ENCODE assay signal across 8 mouse cellular contexts in the genomic region with DNA sequence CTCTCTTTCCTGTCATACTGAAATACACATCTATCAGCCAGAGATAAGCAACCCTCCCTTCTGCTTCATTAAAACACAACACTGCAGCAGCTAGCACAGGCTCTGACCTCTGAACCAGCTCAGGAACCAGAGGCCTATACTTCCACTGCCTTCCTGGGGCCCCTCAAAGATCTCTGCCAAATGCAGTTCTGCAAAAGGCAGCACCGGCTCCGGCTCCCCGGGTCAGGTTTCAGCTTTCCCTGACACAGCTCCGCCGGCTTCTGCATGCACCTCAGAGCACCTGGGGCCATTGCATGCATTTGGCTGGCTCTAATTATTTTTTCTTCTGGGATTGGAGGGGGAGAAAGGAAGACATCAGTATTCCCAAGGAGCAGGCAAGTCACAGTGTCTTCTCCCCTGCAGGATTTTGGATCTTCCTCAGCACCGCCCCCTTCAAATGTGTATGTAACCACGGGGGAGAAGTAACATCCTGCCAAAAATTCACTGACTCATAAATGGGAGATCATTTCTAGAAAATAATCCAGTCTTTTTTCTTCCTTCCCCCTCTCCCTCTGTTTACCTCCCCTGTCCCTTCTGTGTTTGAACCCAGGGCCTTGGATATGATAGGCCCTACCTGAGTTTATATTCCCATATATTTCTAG.
DNase-seq lines count a peak whose midpoint lies in the region; ATAC-seq and TF ChIP-seq lines count a peak whose summit lies in the region.

No protein-coding gene starts in this region.

- H3K27ac ChIP-seq in left cerebral cortex, adult 2 months = no peak overlapping the region
- peak overlapping the region; percentile 42 for H3K27ac ChIP-seq in hindbrain, embryonic 15.5 days (replicated peaks)

- WGBS in hindbrain, embryonic 15.5 days = 18% methylated on average over 7 of the region's 7 CpGs

- no peak for TF ChIP-seq CTCF in left cerebral cortex, adult 2 months (IDR thresholded peaks at IDR 0.05)

- H3K9me3 ChIP-seq in hindbrain, embryonic 15.5 days = no peaks in the 10 kb centered on the region

- no peak overlapping the region for H3K4me3 ChIP-seq in left cerebral cortex, adult 2 months
- H3K4me3 ChIP-seq in hindbrain, embryonic 15.5 days = no peak overlapping the region

- peak; percentile 28 for DNase-seq in adrenal gland, postnatal 25 days
- DNase-seq in adrenal gland, postnatal 14 days = no peak
- DNase-seq in left cerebral cortex, adult 2 months (ENCODE audit: extremely low spot score in 1 of 2, low spot score in 2 of 2) = peak; percentile 26
- no peak for DNase-seq in left cerebral cortex, postnatal 4 days
- DNase-seq in lung, postnatal 10 days = peak; percentile 41
- DNase-seq in yolk sac, embryonic 10.5 days (ENCODE audit: low spot score) = peak; percentile 80
- DNase-seq in spleen, adult 12 weeks (ENCODE audit: low spot score) = no peak

- intact Hi-C loops in left cerebral cortex, adult 2 months (cut with DNase I) = no loop called here
- intact Hi-C loops in left cerebral cortex, postnatal 4 days (cut with DNase I) = no loop called here

- H3K4me1 ChIP-seq in hindbrain, embryonic 15.5 days (replicated peaks) = peaks cover 15% of the 10 kb centered on the region

- H3K9ac ChIP-seq in hindbrain, embryonic 15.5 days = no peak overlapping the region

- ATAC-seq in hindbrain, embryonic 15.5 days (ENCODE audit: low FRiP score, low read depth) = 0 out of 2 replicates have a peak, but pooled peaks have one; percentile 32

- H3K27me3 ChIP-seq in hindbrain, embryonic 15.5 days = no peaks in the 10 kb centered on the region

- no peak overlapping the region for H3K4me2 ChIP-seq in hindbrain, embryonic 15.5 days

- no peaks in the 10 kb centered on the region for H3K36me3 ChIP-seq in hindbrain, embryonic 15.5 days

Comparison
In these comparisons a context has a peak if more than half of its experiments do, and no peak if none do; other contexts are left out.
1. DNase-seq: peak in adrenal gland, postnatal 25 days (single experiment), left cerebral cortex, adult 2 months (2 of 2), lung, postnatal 10 days (single experiment) and yolk sac, embryonic 10.5 days (single experiment); none in adrenal gland, postnatal 14 days (single experiment), left cerebral cortex, postnatal 4 days (single experiment) and spleen, adult 12 weeks (single experiment).